Mouse (Mus musculus) limb, embryonic 13.5 days (tissue): ENCODE measurements at regions not wholly inside any gene's neighbourhood (a gene's known extent, or its start where the extent isn't known, plus 50 kb on each side); places are given as distances from the start of the nearest gene placed in this dataset.

ENCODE experiments used
- ATAC-seq: fragments of 200-750 bp; cut with Nextera tagmentation; 2 replicates; pipeline ENCODE4 v1.8.0; 2017; ENCODE audit warnings: low read depth, moderate number of reproducible peaks, moderate TSS enrichment; ENCODE audit not compliant: low FRiP score
- H3K27ac ChIP-seq: fragments of 300-500 bp; sonication (generic); 2 replicates; pipeline ENCODE4 v1.5.1; 2015; ENCODE audit warnings: inconsistent platforms, mild to moderate bottlenecking, moderate library complexity
- H3K27me3 ChIP-seq: fragments of 300-500 bp; sonication (generic); 2 replicates; pipeline ENCODE4 v1.6.1; 2015; ENCODE audit warnings: mild to moderate bottlenecking, inconsistent platforms
- H3K36me3 ChIP-seq: fragments of 300-500 bp; sonication (generic); 2 replicates; pipeline ENCODE4 v1.6.1; 2015; ENCODE audit warnings: inconsistent platforms, mild to moderate bottlenecking, moderate library complexity
- H3K4me1 ChIP-seq: fragments of 300-500 bp; sonication (generic); 2 replicates; pipeline ENCODE4 v1.6.1; 2015; ENCODE audit warnings: inconsistent platforms
- H3K4me2 ChIP-seq: fragments of 300-500 bp; sonication (generic); replicated peaks from 2 replicates; pipeline ENCODE4 v1.6.1; 2015; ENCODE audit warnings: inconsistent platforms, mild to moderate bottlenecking, moderate library complexity
- H3K4me3 ChIP-seq: fragments of 300-500 bp; sonication (generic); 2 replicates; pipeline ENCODE4 v1.5.1; 2015; ENCODE audit warnings: moderate library complexity, mild to moderate bottlenecking, inconsistent platforms
- H3K9ac ChIP-seq: fragments of 300-500 bp; sonication (generic); 2 replicates; pipeline ENCODE4 v1.6.1; 2015; ENCODE audit warnings: mild to moderate bottlenecking, inconsistent platforms
- H3K9me3 ChIP-seq: fragments of 300-500 bp; sonication (generic); 2 replicates; pipeline ENCODE4 v1.6.1; 2016; ENCODE audit warnings: inconsistent platforms
- WGBS: fragments of 180-500 bp; shearing (Covaris S2); methylation state at CpG from one replicate; pipeline ENCODE4 v1.1.7; 2015; 5-methylcytosine and 5-hydroxymethylcytosine counted together

- Histone ChIP-seq H3K36me3 (no peaks in the 10 kb centered on the region), H3K27me3 (no peaks in the 10 kb centered on the region), H3K9ac (no peak overlapping the region), H3K4me1 (no peaks in the 10 kb centered on the region), H3K4me2 (no peak overlapping the region), H3K4me3 (no peak overlapping the region), H3K9me3 (no peaks in the 10 kb centered on the region), H3K27ac (no peak overlapping the region)
- 79% methylated on average over 13 of the region's 13 CpGs for WGBS
- ATAC-seq = no peak
Observed at GRCm38 (mm10) chr10:12186918-12187639, 682.1 kb downstream of the Utrn start.

GRCm38 (mm10) chr10:12187669-12188342 lies 681.4 kb downstream of the Utrn start:
- Histone ChIP-seq H3K4me1 (no peaks in the 10 kb centered on the region), H3K9ac (no peak overlapping the region), H3K36me3 (no peaks in the 10 kb centered on the region), H3K27ac (no peak overlapping the region), H3K4me3 (no peak overlapping the region), H3K9me3 (no peaks in the 10 kb centered on the region), H3K4me2 (no peak overlapping the region), H3K27me3 (no peaks in the 10 kb centered on the region)
- 82% methylated on average over 8 of the region's 8 CpGs for WGBS
- ATAC-seq = no peak

GRCm38 (mm10) chr10:12190435-12190834 lies 678.7 kb downstream of the Utrn start:
- Histone ChIP-seq H3K4me3 (no peak overlapping the region), H3K9ac (no peak overlapping the region), H3K36me3 (no peaks in the 10 kb centered on the region), H3K4me1 (no peaks in the 10 kb centered on the region), H3K9me3 (no peaks in the 10 kb centered on the region), H3K27me3 (no peaks in the 10 kb centered on the region), H3K4me2 (no peak overlapping the region), H3K27ac (no peak overlapping the region)
- 53% methylated on average over 3 of the region's 3 CpGs for WGBS
- no peak for ATAC-seq

GRCm38 (mm10) chr10:12207301-12207700 lies 661.9 kb downstream of the Utrn start:
- Histone ChIP-seq H3K4me2 (no peak overlapping the region), H3K36me3 (no peaks in the 10 kb centered on the region), H3K27me3 (no peaks in the 10 kb centered on the region), H3K27ac (no peak overlapping the region), H3K4me1 (no peaks in the 10 kb centered on the region), H3K4me3 (no peak overlapping the region), H3K9me3 (no peaks in the 10 kb centered on the region), H3K9ac (no peak overlapping the region)
- WGBS = 73% methylated on average over 2 of the region's 2 CpGs
- ATAC-seq = no peak

DNA sequence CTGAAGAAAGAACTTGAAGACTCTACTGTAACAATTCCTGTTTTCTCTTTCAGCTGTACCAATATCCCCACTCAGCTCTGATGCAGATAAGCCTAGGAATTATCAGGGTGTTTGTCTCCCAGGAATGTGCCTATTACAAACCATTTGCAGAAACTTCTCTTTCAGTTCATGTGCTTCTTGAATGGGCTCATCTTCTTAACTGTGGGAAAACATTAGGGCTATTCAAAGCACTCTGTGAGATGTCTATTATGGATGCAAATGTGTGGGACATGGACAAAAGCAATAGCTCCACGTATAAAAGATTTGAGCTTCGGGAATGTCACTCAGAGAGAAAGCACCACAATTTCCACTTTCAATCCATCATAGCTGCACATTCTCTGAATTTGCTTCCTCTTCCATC lies 659.0 kb downstream of the Utrn start:
- Histone ChIP-seq H3K36me3 (no peaks in the 10 kb centered on the region), H3K9me3 (no peaks in the 10 kb centered on the region), H3K4me2 (no peak overlapping the region), H3K27ac (no peak overlapping the region), H3K27me3 (no peaks in the 10 kb centered on the region), H3K9ac (no peak overlapping the region), H3K4me1 (no peaks in the 10 kb centered on the region), H3K4me3 (no peak overlapping the region)
- no peak for ATAC-seq
- WGBS = 84% methylated on average over 2 of the region's 2 CpGs

DNA sequence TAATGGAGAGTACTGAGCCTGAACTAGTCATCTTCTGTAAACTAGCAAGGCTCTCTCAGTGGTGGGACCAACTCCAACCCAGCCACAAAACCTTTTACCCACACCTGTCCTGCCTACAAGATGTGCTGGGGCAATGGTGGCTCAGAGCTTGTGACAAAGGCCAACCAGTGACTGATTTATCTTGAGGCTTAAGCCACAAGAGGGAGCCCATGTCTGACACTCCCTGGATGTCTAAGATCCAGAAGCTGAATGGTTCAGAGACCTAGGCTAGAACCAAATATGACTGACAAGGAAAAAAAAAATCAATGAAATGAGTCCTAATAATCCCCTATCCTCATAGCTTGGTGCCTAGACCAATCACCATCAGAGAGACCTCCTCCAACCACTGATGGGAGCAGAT lies 650.3 kb downstream of the Utrn start:
- no peak for ATAC-seq
- no peaks in the 10 kb centered on the region for H3K9me3 ChIP-seq
- H3K9ac ChIP-seq = no peak overlapping the region
- H3K4me3 ChIP-seq = no peak overlapping the region
- no peaks in the 10 kb centered on the region for H3K36me3 ChIP-seq
- H3K27ac ChIP-seq = no peak overlapping the region
- H3K27me3 ChIP-seq = no peaks in the 10 kb centered on the region
- H3K4me2 ChIP-seq = no peak overlapping the region
- no peaks in the 10 kb centered on the region for H3K4me1 ChIP-seq

- WGBS = 85% methylated on average over 1 of the region's 1 CpGs
- ATAC-seq = no peak
- Histone ChIP-seq H3K27me3 (no peaks in the 10 kb centered on the region), H3K9ac (no peak overlapping the region), H3K27ac (no peak overlapping the region), H3K4me1 (no peaks in the 10 kb centered on the region), H3K4me3 (no peak overlapping the region), H3K36me3 (no peaks in the 10 kb centered on the region), H3K9me3 (no peaks in the 10 kb centered on the region), H3K4me2 (no peak overlapping the region)
Observed at GRCm38 (mm10) chr10:12234141-12234540, 635.0 kb downstream of the Utrn start.

- no peaks in the 10 kb centered on the region for H3K4me1 ChIP-seq
- H3K4me2 ChIP-seq = no peak overlapping the region
- no peaks in the 10 kb centered on the region for H3K9me3 ChIP-seq
- no peaks in the 10 kb centered on the region for H3K27me3 ChIP-seq
- H3K9ac ChIP-seq = no peak overlapping the region
- no peak overlapping the region for H3K27ac ChIP-seq
- H3K4me3 ChIP-seq = no peak overlapping the region
- 0 out of 2 replicates have a peak, but pooled peaks have one; percentile 40 for ATAC-seq
- no peaks in the 10 kb centered on the region for H3K36me3 ChIP-seq
- WGBS = 77% methylated on average over 3 of the region's 3 CpGs
Observed at GRCm38 (mm10) chr10:12248853-12249252, 620.3 kb downstream of the Utrn start.

- ATAC-seq = no peak
- Histone ChIP-seq H3K9me3 (no peaks in the 10 kb centered on the region), H3K27ac (no peak overlapping the region), H3K27me3 (no peaks in the 10 kb centered on the region), H3K9ac (no peak overlapping the region), H3K4me1 (no peaks in the 10 kb centered on the region), H3K4me2 (no peak overlapping the region), H3K4me3 (no peak overlapping the region), H3K36me3 (no peaks in the 10 kb centered on the region)
- WGBS = 86% methylated on average over 3 of the region's 3 CpGs
Observed at GRCm38 (mm10) chr10:12253274-12253673, 615.9 kb downstream of the Utrn start.

DNA sequence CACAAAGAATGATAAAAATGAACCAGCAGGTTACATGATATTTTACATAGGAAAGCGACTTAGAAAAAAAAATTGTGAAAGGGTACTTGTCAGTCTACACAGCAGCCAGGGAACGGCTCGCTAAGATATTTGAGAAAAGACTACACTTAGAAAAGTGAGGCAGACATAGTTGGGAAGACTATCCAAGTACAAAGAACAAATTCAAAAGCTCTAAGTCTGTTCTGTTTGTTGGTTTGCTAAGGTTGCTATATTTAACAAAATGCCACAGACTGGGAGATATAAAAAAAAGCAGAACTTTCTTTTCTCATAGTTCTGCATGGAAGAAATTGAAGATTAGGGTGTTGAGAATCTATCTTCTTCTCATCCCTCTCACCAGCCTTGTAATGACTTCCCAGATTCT lies 583.5 kb downstream of the Utrn start:
- no peak overlapping the region for H3K4me2 ChIP-seq
- no peak for ATAC-seq
- 86% methylated on average over 3 of the region's 3 CpGs for WGBS
- H3K27ac ChIP-seq = no peak overlapping the region
- no peak overlapping the region for H3K9ac ChIP-seq
- no peaks in the 10 kb centered on the region for H3K9me3 ChIP-seq
- no peaks in the 10 kb centered on the region for H3K4me1 ChIP-seq
- H3K4me3 ChIP-seq = no peak overlapping the region
- H3K36me3 ChIP-seq = no peaks in the 10 kb centered on the region
- no peaks in the 10 kb centered on the region for H3K27me3 ChIP-seq

DNA sequence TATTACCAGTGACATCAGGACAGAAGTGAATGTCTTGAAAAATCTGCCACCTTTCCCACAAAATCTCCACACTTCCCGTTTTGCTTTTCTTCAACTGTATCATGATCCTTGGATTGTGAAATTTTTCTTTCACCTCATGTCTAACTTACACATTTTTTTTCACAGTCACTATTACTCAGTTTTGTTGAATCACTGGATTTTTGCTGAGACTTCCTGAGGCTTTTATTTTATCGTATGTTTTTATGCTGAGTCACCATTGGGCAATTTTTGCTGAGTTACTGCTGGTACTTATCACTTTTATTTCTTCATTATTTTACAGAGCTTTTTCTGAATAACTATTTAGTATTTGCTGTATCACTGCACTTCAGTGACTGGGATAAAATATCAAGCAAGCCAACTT lies 570.3 kb downstream of the Utrn start:
- Histone ChIP-seq H3K27ac (no peak overlapping the region), H3K4me3 (no peak overlapping the region), H3K9me3 (no peaks in the 10 kb centered on the region), H3K27me3 (no peaks in the 10 kb centered on the region), H3K36me3 (no peaks in the 10 kb centered on the region), H3K4me1 (no peaks in the 10 kb centered on the region), H3K9ac (no peak overlapping the region), H3K4me2 (no peak overlapping the region)
- ATAC-seq = no peak
- WGBS = 72% methylated on average over 2 of the region's 2 CpGs

DNA sequence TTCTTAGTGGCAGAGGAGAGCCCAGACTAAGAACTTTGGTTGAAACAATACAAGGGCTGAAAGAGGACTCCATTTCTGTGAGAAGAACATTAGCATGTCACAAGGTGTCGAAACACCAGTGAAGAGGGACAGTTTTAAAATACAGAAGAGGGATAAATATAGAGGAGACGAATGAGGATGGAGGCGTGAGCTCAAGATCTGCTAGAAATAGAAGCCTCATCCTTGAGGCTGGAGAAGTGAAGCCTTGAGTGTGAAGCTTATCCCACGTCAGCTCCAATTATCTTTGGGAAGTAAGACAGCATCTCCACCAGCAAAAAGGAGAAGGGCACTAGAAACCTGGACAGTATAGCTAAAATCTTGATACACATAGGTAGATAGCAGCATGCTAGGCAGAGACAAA lies 566.8 kb downstream of the Utrn start:
- Histone ChIP-seq H3K4me1 (no peaks in the 10 kb centered on the region), H3K27me3 (no peaks in the 10 kb centered on the region), H3K4me3 (no peak overlapping the region), H3K27ac (no peak overlapping the region), H3K36me3 (no peaks in the 10 kb centered on the region), H3K9me3 (no peaks in the 10 kb centered on the region), H3K4me2 (no peak overlapping the region), H3K9ac (no peak overlapping the region)
- WGBS = 84% methylated on average over 4 of the region's 4 CpGs
- no peak for ATAC-seq

DNA sequence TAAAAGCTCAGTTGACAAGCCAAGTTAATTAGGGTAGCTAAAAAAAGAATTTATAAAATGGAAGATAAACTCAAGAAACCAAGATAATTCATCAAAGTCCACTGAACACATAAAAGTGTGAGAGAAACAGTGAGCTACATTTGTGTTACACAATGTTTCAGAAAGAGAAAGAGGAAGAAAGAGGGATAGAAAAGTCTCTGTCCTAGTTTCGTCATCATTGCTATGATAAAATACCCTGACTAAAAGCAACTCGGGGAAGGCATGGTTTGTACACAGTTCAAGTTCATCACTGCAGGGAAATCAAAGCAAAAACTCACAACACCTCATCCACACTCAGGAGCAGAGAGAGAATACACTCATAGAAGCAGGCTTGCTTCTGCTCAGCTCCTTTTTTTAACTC lies 548.9 kb downstream of the Utrn start:
- Histone ChIP-seq H3K4me2 (no peak overlapping the region), H3K9me3 (no peaks in the 10 kb centered on the region), H3K36me3 (no peaks in the 10 kb centered on the region), H3K9ac (no peak overlapping the region), H3K4me3 (no peak overlapping the region), H3K27me3 (no peaks in the 10 kb centered on the region), H3K27ac (no peak overlapping the region), H3K4me1 (no peaks in the 10 kb centered on the region)
- 73% methylated on average over 2 of the region's 2 CpGs for WGBS
- no peak for ATAC-seq
